Mouse (Mus musculus) MEL (cell line): ENCODE measurements around the gene Trappc12. TPM values are rescaled to one million over a fixed set of nuclear protein-coding genes. Genes with fewer than 3 reads are reported as not detected.

Source experiments
- DNase-seq: peaks from one replicate; pipeline ENCODE4 v3.0.0; 2011; ENCODE audit warnings: low read depth, low spot score
- H3K27ac ChIP-seq: 2 replicates; pipeline ENCODE4 v1.5.1; 2012; ENCODE audit warnings: low read depth, mild to moderate bottlenecking, control low read depth, low read length, moderate library complexity; ENCODE audit not compliant: control insufficient read depth
- H3K27me3 ChIP-seq, 2 experiments: fragments of 150-350 bp in 1 of 2; sonication (generic) in 1 of 2; 2 replicates each; pipeline ENCODE4 v1.6.1; 2012; ENCODE audit warnings: low read length in 2 of 2, mild to moderate bottlenecking in 2 of 2, improper control_type of control experiment in 1 of 2, moderate library complexity in 1 of 2; ENCODE audit not compliant: insufficient read depth in 2 of 2, control insufficient read depth in 1 of 2
- H3K36me3 ChIP-seq, 2 experiments: 2 replicates each; pipeline ENCODE4 v1.6.1; 2012 to 2014; ENCODE audit warnings: low read length in 2 of 2, improper control_type of control experiment in 1 of 2, inconsistent platforms in 1 of 2, mild to moderate bottlenecking in 1 of 2; ENCODE audit not compliant: insufficient read depth in 2 of 2, control insufficient read depth in 1 of 2
- H3K4me1 ChIP-seq, 2 experiments: fragments of 150-350 bp in 1 of 2; sonication (generic) in 1 of 2; 2 replicates each; pipeline ENCODE4 v1.6.1; 2012; ENCODE audit warnings: low read length in 2 of 2, improper control_type of control experiment in 1 of 2, mild to moderate bottlenecking in 1 of 2; ENCODE audit not compliant: insufficient read depth in 2 of 2, control insufficient read depth in 1 of 2
- H3K4me3 ChIP-seq, 2 experiments: fragments of 150-350 bp in 1 of 2; sonication (generic) in 1 of 2; 2 replicates each; pipeline ENCODE4 v1.5.1; 2012; ENCODE audit warnings: low read depth in 2 of 2, low read length in 2 of 2, mild to moderate bottlenecking in 2 of 2, moderate library complexity in 2 of 2, control low read depth in 1 of 2, improper control_type of control experiment in 1 of 2; ENCODE audit not compliant: control insufficient read depth in 1 of 2, insufficient read depth in 1 of 2
- H3K79me2 ChIP-seq: 2 replicates; pipeline ENCODE4 v1.6.1; 2012; ENCODE audit warnings: mild to moderate bottlenecking, low read length, moderate library complexity; ENCODE audit not compliant: control insufficient read depth, poor library complexity, insufficient read depth
- H3K9ac ChIP-seq: 2 replicates; pipeline ENCODE4 v1.6.1; 2012; ENCODE audit warnings: low read depth, mild to moderate bottlenecking, control low read depth, low read length, moderate library complexity; ENCODE audit not compliant: control insufficient read depth, poor library complexity, severe bottlenecking
- H3K9me3 ChIP-seq: fragments of 150-350 bp; sonication (generic); replicated peaks from 2 replicates; pipeline ENCODE4 v1.6.1; 2012; ENCODE audit warnings: mild to moderate bottlenecking, low read length, improper control_type of control experiment, moderate library complexity; ENCODE audit not compliant: insufficient read depth
- BHLHE40 ChIP-seq: IDR thresholded peaks from 2 replicates; pipeline ENCODE4 v1.6.1; 2012; ENCODE audit warnings: low read depth, mild to moderate bottlenecking, inconsistent platforms, low read length, improper control_type of control experiment, borderline replicate concordance
- CTCF ChIP-seq, 3 experiments: IDR thresholded peaks in 2 of 3; conservative IDR thresholded peaks in 1 of 3; 2 replicates each; pipeline ENCODE4 v1.5.1; 2011 to 2012; ENCODE audit warnings: low read length in 3 of 3, low read depth in 2 of 3, mild to moderate bottlenecking in 2 of 3, improper control_type of control experiment in 1 of 3, inconsistent platforms in 1 of 3, mixed read lengths in 1 of 3, moderate library complexity in 1 of 3; ENCODE audit not compliant: control insufficient read depth in 1 of 3, insufficient read depth in 1 of 3, poor library complexity in 1 of 3, severe bottlenecking in 1 of 3
- ETS1 ChIP-seq: IDR thresholded peaks from 2 replicates; pipeline ENCODE4 v1.6.1; 2012; ENCODE audit warnings: low read depth, mild to moderate bottlenecking, inconsistent platforms, low read length, improper control_type of control experiment, moderate library complexity
- GABPA ChIP-seq: IDR thresholded peaks from 2 replicates; pipeline ENCODE4 v1.6.1; 2012; ENCODE audit warnings: low read depth, mild to moderate bottlenecking, inconsistent platforms, low read length, improper control_type of control experiment, moderate library complexity
- MEF2A ChIP-seq: IDR thresholded peaks from 2 replicates; pipeline ENCODE4 v1.6.1; 2014; ENCODE audit warnings: low read depth, mild to moderate bottlenecking, inconsistent platforms, low read length, improper control_type of control experiment; ENCODE audit not compliant: poor library complexity, insufficient replicate concordance, severe bottlenecking; ENCODE audit errors: extremely low read depth
- MYB ChIP-seq: IDR thresholded peaks from 2 replicates; pipeline ENCODE4 v1.6.1; 2011; ENCODE audit warnings: mild to moderate bottlenecking, low read depth, low read length, improper control_type of control experiment
- NRF1 ChIP-seq: IDR thresholded peaks from 2 replicates; pipeline ENCODE4 v1.6.1; 2014; ENCODE audit warnings: low read depth, mild to moderate bottlenecking, inconsistent platforms, low read length, improper control_type of control experiment, moderate library complexity; ENCODE audit not compliant: poor library complexity, insufficient read depth, severe bottlenecking
- POLR2AphosphoS2 ChIP-seq: IDR thresholded peaks from 2 replicates; pipeline ENCODE4 v1.6.1; 2011; ENCODE audit warnings: low read length, improper control_type of control experiment
- RAD21 ChIP-seq: IDR thresholded peaks from 2 replicates; pipeline ENCODE4 v1.6.1; 2011; ENCODE audit warnings: mild to moderate bottlenecking, low read depth, low read length, improper control_type of control experiment
- SIN3A ChIP-seq: IDR thresholded peaks from 2 replicates; pipeline ENCODE4 v1.6.1; 2012; ENCODE audit warnings: low read length, improper control_type of control experiment, inconsistent platforms
- SMC3 ChIP-seq: IDR thresholded peaks from 2 replicates; pipeline ENCODE4 v1.6.1; 2011; ENCODE audit warnings: low read depth, low read length, improper control_type of control experiment
- TBP ChIP-seq: IDR thresholded peaks from 2 replicates; pipeline ENCODE4 v1.8.0; 2011; ENCODE audit warnings: low read depth, low read length, improper control_type of control experiment
- TCF12 ChIP-seq: IDR thresholded peaks from 2 replicates; pipeline ENCODE4 v1.6.1; 2014; ENCODE audit warnings: low read depth, mild to moderate bottlenecking, inconsistent platforms, low read length, improper control_type of control experiment, moderate library complexity
- UBTF ChIP-seq: IDR thresholded peaks from 2 replicates; pipeline ENCODE4 v1.6.1; 2012; ENCODE audit warnings: low read depth, mild to moderate bottlenecking, inconsistent platforms, low read length, improper control_type of control experiment, moderate library complexity, borderline replicate concordance; ENCODE audit not compliant: insufficient read depth
- USF1 ChIP-seq: IDR thresholded peaks from 2 replicates; pipeline ENCODE4 v1.6.1; 2014; ENCODE audit warnings: low read depth, mild to moderate bottlenecking, inconsistent platforms, low read length, improper control_type of control experiment, moderate library complexity
- USF2 ChIP-seq, 2 experiments: IDR thresholded peaks; 2 replicates each; pipeline ENCODE4 v1.6.1; 2011 to 2012; ENCODE audit warnings: improper control_type of control experiment in 2 of 2, low read length in 2 of 2, borderline replicate concordance in 1 of 2, inconsistent platforms in 1 of 2, low read depth in 1 of 2, mild to moderate bottlenecking in 1 of 2; ENCODE audit not compliant: insufficient read depth in 1 of 2
- polyA plus RNA-seq, 2 experiments: library from polyadenylated mRNA; stranded (reverse) in 1 of 2; unstranded in 1 of 2; fragments of >175 nt in 1 of 2; fragments of >200 nt in 1 of 2; gene quantifications; 2 replicates each; pipeline versions ENCODE4 v1.2.1 to v1.2.4; 2012; ENCODE audit warnings: low replicate concordance in 2 of 2, low read depth in 1 of 2; ENCODE audit not compliant: insufficient read length in 2 of 2, insufficient read depth in 1 of 2, missing spikeins in 1 of 2
- total RNA-seq: library from RNA; depleted of rRNA; stranded (reverse); fragments of 300-350 nt; gene quantifications from 2 replicates; pipeline ENCODE4 v1.2.3, GENCODE M21; 2012

Gene Trappc12
- total and polyA plus RNA-seq, 3 experiments = 31.1 to 35.1 TPM; not detected in 1

GRCm38 (mm10) chr12:28674038-28674720, 76.1 kb downstream of the Trappc12 start:
- H3K27ac ChIP-seq = peak overlapping the region; percentile 70
- peak in 2 of 3 experiments; percentile 6 to 8; a peak in 1 of 6 replicates for TF ChIP-seq CTCF (IDR thresholded peaks at IDR 0.05 in 2 of 3, conservative IDR thresholded peaks at IDR 0.05 in 1 of 3; ENCODE audit: control insufficient read depth in 1 of 3, insufficient read depth in 1 of 3, low read depth in 2 of 3, low read length in 3 of 3, poor library complexity in 1 of 3, severe bottlenecking in 1 of 3)
- TF ChIP-seq SMC3 = 0 out of 2 replicates have a peak, but pooled peaks have one; percentile 3
- no peak for TF ChIP-seq ETS1
- TF ChIP-seq GABPA = no peak
- TF ChIP-seq UBTF = no peak
- TF ChIP-seq BHLHE40 = no peak
- no peak for TF ChIP-seq USF2 (IDR thresholded peaks at IDR 0.05; ENCODE audit: borderline replicate concordance in 1 of 2, insufficient read depth in 1 of 2, low read depth in 1 of 2, low read length in 2 of 2)
- no peak for TF ChIP-seq MEF2A
- TF ChIP-seq TBP = no peak
- peak; percentile 6 for TF ChIP-seq RAD21
- TF ChIP-seq, all 39 proteins: peak for 3
- Histone ChIP-seq H3K36me3 (peaks cover 0 to 2% of the 10 kb centered on the region in 2 experiments; a peak in 3 of 4 replicates), H3K4me1 (no peaks in the 10 kb centered on the region; a peak in 1 of 4 replicates), H3K79me2 (peaks cover 9% of the 10 kb centered on the region), H3K9me3 (no peaks in the 10 kb centered on the region), H3K27me3 (no peaks in the 10 kb centered on the region), H3K4me3 (peak overlapping the region; percentile 82 to 97), H3K9ac (peak overlapping the region; percentile 77)
- peak; percentile 71 for DNase-seq

- no peaks in the 10 kb centered on the region for H3K79me2 ChIP-seq
- no peaks in the 10 kb centered on the region for H3K9me3 ChIP-seq
- no peak for DNase-seq
- no peak overlapping the region for H3K9ac ChIP-seq
- no peaks in the 10 kb centered on the region for H3K4me1 ChIP-seq
- H3K27ac ChIP-seq = no peak overlapping the region
- H3K4me3 ChIP-seq = no peak overlapping the region
- TF ChIP-seq SIN3A = no peak
- TF ChIP-seq USF1 = no peak
- TF ChIP-seq RAD21 = no peak
- no peak for TF ChIP-seq NRF1
- TF ChIP-seq MYB = no peak
- TF ChIP-seq POLR2AphosphoS2 = no peak
- TF ChIP-seq TCF12 = no peak
- no peak for TF ChIP-seq SMC3
- no peaks in the 10 kb centered on the region for H3K27me3 ChIP-seq
- H3K36me3 ChIP-seq = no peaks in the 10 kb centered on the region
Measured at GRCm38 (mm10) chr12:28667287-28667686, 83.0 kb downstream of the Trappc12 start.
